Mouse (Mus musculus) kidney, postnatal 25 days (tissue): ENCODE measurements around the gene Map3k5.
"Not testable (repeated sequence)": the region's sequence is repeated elsewhere in the genome, so short reads cannot be mapped to it uniquely, and the experiment has no call there.

Experiments used
- DNase-seq, 2 experiments: peaks; one replicate each; pipeline ENCODE4 v3.0.0; 2021; ENCODE audit warnings: mixed read lengths in 2 of 2

Map3k5 gene

DNA sequence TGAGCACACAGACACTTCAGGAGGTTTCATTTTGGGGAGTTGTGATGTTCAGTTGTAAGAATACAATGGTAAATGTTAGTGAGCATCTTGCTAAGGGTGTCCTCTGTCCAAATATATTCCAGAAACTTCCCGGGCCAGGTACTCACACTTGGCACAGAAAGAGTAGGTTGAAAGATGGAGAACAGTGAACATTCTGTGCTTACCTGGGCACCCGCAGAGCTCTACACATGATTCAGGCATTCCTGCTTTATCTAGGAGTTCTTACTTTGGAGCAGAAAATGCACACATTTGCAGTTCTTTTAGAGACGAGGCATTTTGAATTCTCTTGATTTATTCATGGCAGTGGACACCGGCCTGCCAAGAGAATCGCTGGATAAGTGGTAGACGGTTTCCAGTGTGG is 32.3 kb downstream of the Map3k5 start:
- DNase-seq = peak in 1 of 2 experiments; percentile 17

DNA sequence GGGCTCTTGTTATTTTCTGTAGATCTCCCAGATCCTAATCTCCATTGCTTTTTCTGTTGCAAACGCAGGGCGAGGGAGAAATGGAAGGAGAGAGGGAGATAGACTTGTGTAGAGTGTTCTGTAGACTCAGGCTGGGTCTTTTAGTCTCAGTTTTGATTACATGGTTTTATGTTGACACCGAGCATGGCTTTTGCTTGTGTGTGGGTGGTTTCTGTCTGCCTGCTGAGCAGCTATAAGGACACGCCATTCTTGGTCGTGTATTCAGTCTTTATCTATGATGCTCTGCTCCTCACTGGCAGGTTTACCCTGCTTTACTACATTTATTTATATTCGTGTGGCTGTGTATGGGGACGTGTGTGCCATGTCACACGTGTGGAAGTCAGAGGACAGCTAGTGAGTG is 34.2 kb downstream of the Map3k5 start:
- DNase-seq = no peak

DNA sequence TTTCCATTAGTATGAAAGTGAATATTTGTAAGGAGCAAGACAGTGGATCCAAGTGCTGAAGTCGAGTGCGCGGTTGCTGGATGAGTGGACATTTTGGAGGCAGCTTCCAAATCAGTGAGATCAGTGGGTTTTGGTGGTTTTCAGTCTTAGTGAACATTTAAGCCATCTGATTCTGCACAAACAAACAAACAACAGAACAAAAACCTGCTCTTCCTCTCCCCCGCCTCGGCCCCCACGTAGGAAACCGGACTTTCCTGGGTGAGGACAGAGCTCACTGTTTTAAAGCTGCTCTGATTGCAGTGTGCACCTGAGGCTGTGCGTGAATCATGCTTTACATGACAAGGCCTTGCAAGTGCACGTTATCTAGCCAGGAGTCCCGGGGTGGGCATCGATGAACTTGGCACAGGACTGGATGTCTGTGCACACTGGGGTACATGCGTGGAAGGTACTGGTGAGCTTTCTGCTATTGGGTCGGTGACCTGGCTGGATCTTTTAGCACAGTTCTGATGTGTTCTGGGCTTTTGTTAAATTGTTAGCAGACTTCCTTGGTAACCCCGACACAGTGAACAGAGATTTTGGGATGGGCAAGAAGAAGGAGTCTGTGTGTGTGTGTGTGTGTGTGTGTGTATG is 35.7 kb downstream of the Map3k5 start:
- no peak for DNase-seq

DNA sequence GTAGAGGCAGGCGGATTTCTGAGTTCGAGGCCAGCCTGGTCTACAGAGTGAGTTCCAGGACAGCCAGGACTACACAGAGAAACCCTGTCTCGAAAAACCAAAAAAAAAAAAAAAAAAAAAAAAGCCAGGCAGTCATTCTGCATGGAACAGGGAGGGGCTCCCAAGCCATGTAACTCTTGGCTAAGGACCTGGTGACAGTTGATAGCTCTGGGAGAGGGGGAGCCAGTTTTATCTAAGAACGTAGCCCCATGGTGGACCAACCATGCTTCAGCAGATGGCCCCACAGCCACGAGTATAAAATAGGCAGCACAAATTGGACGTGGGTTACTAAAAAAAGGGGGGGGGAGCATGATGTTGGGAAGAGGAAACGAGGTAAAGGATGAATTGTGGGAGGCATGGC is 37.2 kb downstream of the Map3k5 start:
- DNase-seq = not testable (repeated sequence)

GRCm38 (mm10) chr10:19973321-19974108 is 39.2 kb downstream of the Map3k5 start:
- no peak for DNase-seq

GRCm38 (mm10) chr10:19977557-19977956 is 43.3 kb downstream of the Map3k5 start:
- DNase-seq = peak in 1 of 2 experiments; percentile 19

DNA sequence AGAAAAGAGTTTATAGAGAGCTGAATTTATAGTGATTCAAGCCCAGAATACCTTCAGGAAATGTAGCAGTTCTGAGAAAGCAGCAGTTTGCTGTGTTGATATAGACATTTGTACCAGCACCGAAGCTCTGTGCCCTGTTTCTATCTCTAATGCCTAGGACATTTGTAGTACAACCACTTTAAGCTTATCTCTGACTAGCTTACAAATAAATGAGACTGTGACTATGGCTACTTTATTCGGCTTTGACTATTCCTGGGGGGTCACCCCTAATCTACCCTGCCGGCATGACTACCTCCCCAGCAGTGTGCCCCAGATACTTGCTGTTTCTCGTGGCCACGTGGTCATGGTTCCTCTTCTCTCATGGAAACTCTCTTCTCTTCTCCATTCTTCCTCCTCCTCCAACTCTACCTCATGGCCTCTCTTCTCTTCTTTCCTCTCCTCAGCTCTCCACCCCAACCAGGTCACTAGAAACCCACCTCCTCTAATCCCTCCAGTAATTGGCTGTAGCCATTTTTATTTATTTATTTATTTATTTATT is 44.5 kb downstream of the Map3k5 start:
- DNase-seq = peak in 1 of 2 experiments; percentile 7

DNA sequence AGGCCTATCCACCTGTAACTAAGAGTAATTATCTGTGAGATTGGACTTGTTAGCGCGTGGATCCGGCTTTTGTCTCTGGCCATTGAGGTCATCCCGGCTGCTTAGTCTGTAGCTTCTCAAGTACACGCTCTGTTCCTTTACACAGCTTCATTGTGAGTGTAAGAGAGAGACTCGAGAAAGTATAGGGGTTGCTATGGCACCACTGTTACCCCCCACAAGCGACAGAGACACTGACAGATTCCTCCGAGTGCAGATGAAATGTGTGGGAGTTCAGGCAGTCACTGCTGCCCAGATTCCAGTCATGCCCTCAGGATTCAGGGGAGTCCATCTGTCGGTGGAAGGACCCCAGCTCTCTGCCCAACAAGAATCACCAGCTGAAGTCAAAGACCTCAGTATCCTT is 53.5 kb downstream of the Map3k5 start:
- DNase-seq = no peak

DNA sequence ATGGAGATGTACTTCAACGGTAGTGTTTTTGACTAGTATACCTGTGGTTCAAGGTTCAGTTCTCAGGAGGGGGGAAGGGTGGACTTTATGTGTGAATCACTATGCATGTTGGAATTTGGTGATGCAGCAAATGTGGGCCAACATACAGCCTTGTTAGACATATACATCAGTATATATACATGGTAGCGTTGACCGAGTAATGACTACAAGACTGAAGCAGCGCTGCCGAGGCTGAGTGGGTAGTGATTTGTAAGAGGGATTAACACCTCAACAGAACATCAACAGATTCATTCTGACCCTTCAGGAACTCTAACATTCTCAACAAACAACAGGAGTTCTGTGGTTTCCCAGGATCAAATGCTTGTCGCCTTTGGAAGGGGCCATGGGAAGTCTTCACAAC is 55.7 kb downstream of the Map3k5 start:
- DNase-seq = no peak

GRCm38 (mm10) chr10:19990638-19991037 is 56.4 kb downstream of the Map3k5 start:
- DNase-seq = no peak

DNA sequence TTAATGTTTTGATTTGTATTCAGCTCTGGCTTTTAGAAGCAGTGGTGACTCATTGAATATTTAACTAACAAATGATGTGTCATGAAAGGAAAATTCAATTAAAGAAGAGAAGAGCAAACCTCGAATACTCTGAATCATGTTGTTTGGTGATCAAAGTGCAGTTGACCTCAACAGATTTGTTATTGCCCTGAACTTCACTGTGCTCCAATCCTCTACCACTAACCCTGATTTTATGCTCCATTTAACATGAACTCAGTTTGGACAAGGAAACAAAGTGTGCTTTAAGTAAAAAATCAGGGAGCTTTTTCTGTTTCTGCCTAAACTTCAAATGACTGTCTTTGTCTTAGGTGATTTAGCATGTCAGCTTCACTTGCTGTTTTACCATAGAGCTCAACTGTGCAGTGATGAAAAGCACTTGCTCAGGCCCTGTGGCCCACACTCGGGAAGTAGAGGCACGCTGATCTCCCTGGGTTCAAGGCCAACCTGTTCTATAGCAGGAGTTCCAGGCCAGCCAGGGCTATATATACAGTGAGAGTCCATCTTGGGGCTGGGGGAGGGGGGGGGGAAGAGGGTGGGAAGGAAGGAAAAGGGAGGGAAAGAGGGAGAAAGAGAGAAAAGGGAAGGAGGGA is 57.1 kb downstream of the Map3k5 start:
- no peak for DNase-seq

- DNase-seq = no peak
These were observed 57.6 kb downstream of the Map3k5 start for GRCm38 (mm10) chr10:19991866-19992252.

GRCm38 (mm10) chr10:19994469-19995450 is 60.5 kb downstream of the Map3k5 start:
- peak; percentile 80 to 94 for DNase-seq

GRCm38 (mm10) chr10:19996151-19996550 is 61.9 kb downstream of the Map3k5 start:
- no peak for DNase-seq

DNA sequence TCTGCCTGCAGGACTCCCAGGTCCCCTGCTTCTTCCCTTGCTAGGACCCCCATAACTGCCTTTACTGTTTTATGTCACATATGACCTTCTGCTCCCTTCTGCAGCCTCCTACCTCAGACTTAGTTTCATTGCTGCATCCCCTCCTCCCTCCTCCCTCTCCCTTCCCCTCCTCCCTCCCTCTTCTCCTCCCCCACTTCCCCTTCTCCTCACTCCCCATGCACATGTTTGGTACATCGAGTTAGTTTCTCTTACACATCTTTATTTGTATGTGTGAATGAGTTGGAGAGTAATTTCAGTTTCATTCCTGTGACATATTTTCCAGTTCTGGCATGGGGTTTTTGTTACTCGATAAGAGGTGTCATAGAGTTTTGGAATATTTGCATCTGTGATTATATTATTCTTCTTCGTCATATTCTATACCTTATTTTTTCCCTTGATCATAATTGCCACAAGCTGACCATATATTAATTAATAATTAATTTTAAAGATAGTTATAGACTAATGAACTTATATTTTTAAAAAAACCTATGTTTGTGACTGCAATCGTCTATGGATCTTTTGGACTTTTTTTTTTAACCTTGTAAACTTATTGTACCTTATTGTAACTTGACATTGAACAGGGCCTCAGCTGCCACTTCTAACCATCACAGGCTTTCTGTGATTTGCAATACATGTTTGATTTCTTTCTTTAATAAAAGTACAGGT is 65.6 kb downstream of the Map3k5 start:
- no peak for DNase-seq

- no peak for DNase-seq
These were observed 66.1 kb downstream of the Map3k5 start for GRCm38 (mm10) chr10:20000408-20000770.

DNA sequence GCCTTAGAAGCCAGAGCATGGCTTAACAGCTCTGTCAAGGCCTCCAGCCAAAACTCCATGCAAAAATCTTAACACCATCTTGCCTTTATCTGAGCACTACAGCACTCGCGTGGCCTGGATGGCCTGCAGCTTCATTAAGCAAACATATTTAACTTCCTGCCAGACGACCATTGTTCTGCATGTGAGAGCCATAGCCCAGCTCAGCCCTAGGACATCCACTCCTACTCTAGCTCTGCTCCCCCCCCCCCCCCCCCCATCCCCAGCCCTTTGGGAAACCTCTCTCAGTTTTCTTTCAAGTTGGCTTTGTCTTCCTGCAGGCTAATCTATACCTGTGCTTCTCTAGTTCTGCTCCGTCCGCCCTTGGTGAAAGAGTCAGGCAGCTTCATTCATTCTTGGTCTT is 67.7 kb downstream of the Map3k5 start:
- no peak for DNase-seq

GRCm38 (mm10) chr10:20003006-20003405 is 68.7 kb downstream of the Map3k5 start:
- DNase-seq = no peak

GRCm38 (mm10) chr10:20004786-20005185 is 70.5 kb downstream of the Map3k5 start:
- DNase-seq = no peak

DNA sequence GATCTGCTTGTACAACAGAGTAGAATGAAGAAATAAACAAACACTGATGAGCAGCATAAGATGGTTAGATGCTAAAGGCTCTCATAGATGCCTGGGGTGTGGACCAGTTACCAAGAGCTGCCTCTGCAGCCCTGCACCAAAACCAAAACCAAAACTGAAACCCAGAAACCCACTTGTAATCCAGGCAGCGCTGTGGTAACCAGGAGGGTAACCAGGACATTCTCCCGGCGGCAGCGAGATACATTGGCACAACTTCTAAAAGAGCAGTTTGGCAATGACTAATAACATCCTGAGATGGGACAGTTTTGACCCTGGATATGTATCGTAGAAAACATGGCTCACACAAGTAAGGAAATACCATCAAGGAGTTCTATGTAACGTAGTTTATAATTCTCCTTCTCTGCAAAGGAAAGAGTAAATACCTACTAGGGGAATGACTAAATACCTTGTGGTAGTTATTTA is 71.2 kb downstream of the Map3k5 start:
- no peak for DNase-seq

DNA sequence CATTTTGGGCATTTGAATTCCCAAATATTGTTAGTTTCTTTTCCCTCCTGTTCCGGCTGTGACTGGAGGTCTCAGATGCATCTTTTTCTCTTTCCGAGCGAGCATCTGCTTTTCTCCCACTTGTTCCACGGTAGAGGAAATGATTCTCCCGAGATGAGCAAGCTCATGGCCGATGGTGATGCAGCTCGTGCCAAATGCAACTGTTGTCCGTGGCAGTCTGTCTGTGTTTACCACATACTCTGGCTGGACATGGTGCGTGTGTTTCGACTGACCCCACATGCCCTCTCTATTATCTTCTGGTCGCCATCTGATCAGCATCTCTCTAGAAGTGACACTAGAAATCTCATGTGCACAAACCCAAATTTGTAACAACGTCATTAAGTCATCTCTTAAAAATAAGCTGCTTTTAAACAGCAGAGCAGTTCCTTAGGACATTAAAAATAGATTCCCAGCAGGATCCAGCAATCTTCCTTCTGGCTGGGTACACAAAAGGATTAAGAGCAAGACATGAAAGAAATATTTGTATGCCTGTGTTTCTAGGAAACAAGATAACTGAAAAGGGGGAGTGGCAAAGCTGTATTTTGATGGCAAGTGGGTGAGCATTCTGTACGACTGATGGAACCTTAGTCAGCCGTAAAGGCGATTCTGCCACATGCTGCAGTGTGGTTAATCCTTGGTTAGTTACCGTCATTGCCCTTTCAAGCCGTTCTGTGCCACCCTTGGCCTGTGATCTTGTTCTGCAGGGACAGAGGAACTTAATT is 72.2 kb downstream of the Map3k5 start:
- DNase-seq = no peak
